Mouse (Mus musculus): ENCODE results near the gene Abi3.

- TF ChIP-seq CTCF (IDR thresholded peaks at IDR 0.05) (no peak), POLR2A (IDR thresholded peaks at IDR 0.05; ENCODE audit: insufficient read depth, low read depth, low read length) (0 out of 2 replicates have a peak, but pooled peaks have one; percentile 34), EP300 (IDR thresholded peaks at IDR 0.05; ENCODE audit: insufficient read depth, low read depth, low read length) (no peak)
Observed at GRCm38 (mm10) chr11:95828181-95828964, 13.9 kb downstream of the Abi3 start.

Data from heart, adult 2 months (tissue).